Mouse (Mus musculus) forebrain, embryonic 14.5 days (tissue): ENCODE data around the gene Msi1. TPM values are rescaled to one million over a fixed set of nuclear protein-coding genes. Genes with fewer than 3 reads are reported as not detected.

ENCODE experiments used
- ATAC-seq: fragments of 200-750 bp; cut with Nextera tagmentation; 2 replicates; pipeline ENCODE4 v1.8.0; 2017; ENCODE audit warnings: mild to moderate bottlenecking, moderate library complexity
- DNase-seq: peaks from one replicate; pipeline ENCODE4 v3.0.0-alpha.2; 2015; ENCODE audit warnings: low spot score
- H3K27ac ChIP-seq: fragments of 300-500 bp; sonication (generic); 2 replicates; pipeline ENCODE4 v1.5.1; 2014; ENCODE audit warnings: low read depth, mild to moderate bottlenecking, control low read depth, low read length, moderate library complexity
- H3K27me3 ChIP-seq: fragments of 300-500 bp; sonication (generic); replicated peaks from 2 replicates; pipeline ENCODE4 v1.6.1; 2014; ENCODE audit warnings: low read length, control low read depth, mixed read lengths; ENCODE audit not compliant: control insufficient read depth, insufficient read depth
- H3K36me3 ChIP-seq: fragments of 300-500 bp; sonication (generic); 2 replicates; pipeline ENCODE4 v1.6.1; 2014; ENCODE audit warnings: low read length, control low read depth; ENCODE audit not compliant: control insufficient read depth, insufficient read depth
- H3K4me1 ChIP-seq: fragments of 300-500 bp; sonication (generic); 2 replicates; pipeline ENCODE4 v1.6.1; 2014; ENCODE audit warnings: antibody characterized with exemption, low read length, control low read depth; ENCODE audit not compliant: control insufficient read depth, insufficient read depth
- H3K4me2 ChIP-seq: fragments of 300-500 bp; sonication (generic); 2 replicates; pipeline ENCODE4 v1.6.1; 2014; ENCODE audit warnings: mild to moderate bottlenecking, control low read depth, low read length
- H3K4me3 ChIP-seq: fragments of 300-500 bp; sonication (generic); 2 replicates; pipeline ENCODE4 v1.5.1; 2014; ENCODE audit warnings: low read depth, low read length, control low read depth
- H3K9ac ChIP-seq: fragments of 300-500 bp; sonication (generic); 2 replicates; pipeline ENCODE4 v1.6.1; 2014; ENCODE audit warnings: mild to moderate bottlenecking, low read length, control low read depth, moderate library complexity
- H3K9me3 ChIP-seq: fragments of 300-500 bp; sonication (generic); replicated peaks from 2 replicates; pipeline ENCODE4 v1.6.1; 2016; ENCODE audit warnings: low read length, control low read depth, mixed read lengths; ENCODE audit not compliant: control insufficient read depth
- WGBS: fragments of 180-500 bp; shearing (Covaris S2); extraction: QIAGEN DNeasy Blood & Tissue Kit; methylation state at CpG from one replicate; pipeline ENCODE4 v1.1.7; 2014; 5-methylcytosine and 5-hydroxymethylcytosine counted together
- polyA plus RNA-seq: library from polyadenylated mRNA; unstranded; fragments of >200 nt; fragmentation: Nextera tagmentation; extraction: Ambion mirVana; gene quantifications from 2 replicates; pipeline ENCODE4 v1.2.1, GENCODE M21; 2014

The Msi1 gene
- polyA plus RNA-seq, 1 experiment from 2014 or later = 63.3 TPM

- H3K4me3 ChIP-seq = no peak overlapping the region
- H3K27me3 ChIP-seq = no peaks in the 10 kb centered on the region
- no peaks in the 10 kb centered on the region for H3K9me3 ChIP-seq
- peak overlapping the region; percentile 44 for H3K4me2 ChIP-seq
- WGBS = 6% methylated on average over 17 of the region's 17 CpGs
- H3K27ac ChIP-seq = peak overlapping the region; percentile 96
- no peaks in the 10 kb centered on the region for H3K36me3 ChIP-seq
- peak; percentile 48 for ATAC-seq
- peaks cover 18% of the 10 kb centered on the region for H3K4me1 ChIP-seq
- peak overlapping the region; percentile 64 for H3K9ac ChIP-seq
- no peak for DNase-seq
Observed at GRCm38 (mm10) chr5:115403436-115404140, 25.8 kb upstream of the Msi1 start.

GRCm38 (mm10) chr5:115404241-115404794 is 25.1 kb upstream of the Msi1 start:
- H3K4me1 ChIP-seq = peaks cover 13% of the 10 kb centered on the region
- H3K9me3 ChIP-seq = no peaks in the 10 kb centered on the region
- no peaks in the 10 kb centered on the region for H3K27me3 ChIP-seq
- no peaks in the 10 kb centered on the region for H3K36me3 ChIP-seq
- H3K27ac ChIP-seq = peak overlapping the region; percentile 96
- H3K4me2 ChIP-seq = peak overlapping the region; percentile 44
- peak overlapping the region; percentile 64 for H3K9ac ChIP-seq
- peak overlapping the region; percentile 3; the same call in 1 of the 2 replicates for H3K4me3 ChIP-seq
- DNase-seq (peak; percentile 92), ATAC-seq (peak; percentile 81)
- under 1% methylated on average over 18 of the region's 18 CpGs for WGBS

DNA sequence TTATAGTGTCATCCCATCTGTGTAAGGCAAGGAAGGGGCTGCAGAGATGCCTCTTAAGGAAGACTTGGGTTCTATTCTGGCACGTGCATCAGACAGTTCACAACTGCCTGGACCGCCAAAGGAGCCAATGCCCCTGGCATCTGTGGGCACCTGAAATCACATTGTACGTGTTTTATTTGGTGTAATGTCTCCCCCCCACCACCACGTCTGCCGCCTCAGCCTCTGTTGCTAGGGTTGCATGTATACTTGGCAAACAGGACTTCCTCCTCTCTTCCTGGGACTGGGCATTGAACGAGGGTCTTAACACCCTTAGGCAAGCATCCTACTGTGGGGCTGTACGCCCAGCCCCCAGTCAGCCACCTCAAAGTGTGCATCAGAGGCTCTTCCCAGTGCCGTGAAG is 24.2 kb upstream of the Msi1 start:
- Histone ChIP-seq H3K4me1 (peaks cover 12% of the 10 kb centered on the region), H3K4me2 (no peak overlapping the region), H3K36me3 (no peaks in the 10 kb centered on the region), H3K9me3 (no peaks in the 10 kb centered on the region), H3K27me3 (no peaks in the 10 kb centered on the region), H3K9ac (no peak overlapping the region), H3K27ac (peak overlapping the region; percentile 96), H3K4me3 (no peak overlapping the region)
- no peak for ATAC-seq
- 14% methylated on average over 7 of the region's 8 CpGs for WGBS
- peak; percentile 39 for DNase-seq

- Histone ChIP-seq H3K4me1 (peaks cover 12% of the 10 kb centered on the region), H3K4me2 (no peak overlapping the region), H3K27ac (no peak overlapping the region), H3K4me3 (no peak overlapping the region), H3K9ac (no peak overlapping the region), H3K27me3 (no peaks in the 10 kb centered on the region), H3K36me3 (no peaks in the 10 kb centered on the region), H3K9me3 (no peaks in the 10 kb centered on the region)
- 44% methylated on average over 9 of the region's 9 CpGs for WGBS
- no peak for ATAC-seq
- no peak for DNase-seq
Observed at GRCm38 (mm10) chr5:115408110-115408509, 21.3 kb upstream of the Msi1 start.

DNA sequence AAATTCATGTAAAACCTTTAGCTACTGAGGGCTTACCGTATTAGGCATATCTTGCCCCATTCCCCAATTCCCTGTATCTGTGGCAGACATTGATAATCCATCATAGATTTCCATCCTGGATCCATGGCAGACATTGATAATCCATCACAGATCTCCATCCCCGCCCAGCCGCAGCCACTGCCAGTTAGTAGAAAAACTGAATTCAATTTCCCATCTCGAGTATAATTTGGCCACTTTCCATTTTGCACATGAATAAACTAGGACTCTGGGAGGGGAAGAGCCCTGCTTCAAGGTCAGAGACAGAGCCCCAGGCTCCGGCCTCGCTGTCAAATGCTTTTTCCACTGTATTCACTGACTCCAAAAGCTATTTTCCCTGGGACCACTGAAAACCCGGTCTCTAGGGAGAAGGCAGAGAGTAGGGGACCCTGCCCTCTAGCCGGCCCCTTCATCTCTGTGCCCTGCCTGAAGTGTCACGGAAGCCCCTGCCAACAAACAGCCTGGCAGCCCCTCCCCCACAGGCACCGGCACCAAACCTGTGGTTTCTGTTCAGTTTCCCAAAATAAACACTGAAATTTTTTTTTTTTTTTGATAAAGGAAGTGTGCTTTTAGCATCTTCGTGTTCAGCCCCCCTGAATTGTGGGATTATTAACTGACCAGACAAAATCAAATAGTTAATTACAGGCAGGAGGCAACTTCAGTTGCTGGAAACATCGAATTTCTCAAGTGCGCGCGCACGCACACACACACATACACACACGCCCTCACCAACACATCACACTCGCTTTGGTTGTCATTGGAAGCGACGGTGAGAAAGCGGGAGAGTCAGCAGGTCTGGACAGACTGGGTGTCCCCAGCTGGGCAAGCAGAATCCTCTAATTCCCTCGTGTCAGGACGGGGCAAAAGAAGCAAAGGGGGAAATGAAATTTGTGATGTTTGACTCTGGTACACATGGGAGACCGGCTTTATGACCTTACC is 14.0 kb upstream of the Msi1 start:
- Histone ChIP-seq H3K9me3 (no peaks in the 10 kb centered on the region), H3K4me1 (peaks cover 4% of the 10 kb centered on the region; the same call in 1 of the 2 replicates), H3K4me3 (peak overlapping the region; percentile 21), H3K9ac (peak overlapping the region; percentile 45; the same call in 1 of the 2 replicates), H3K4me2 (peak overlapping the region; percentile 48), H3K27me3 (no peaks in the 10 kb centered on the region), H3K27ac (peak overlapping the region; percentile 52; the same call in 1 of the 2 replicates), H3K36me3 (no peaks in the 10 kb centered on the region)
- DNase-seq (peak; percentile 64), ATAC-seq (peak; percentile 20)
- WGBS = 59% methylated on average over 24 of the region's 24 CpGs

DNA sequence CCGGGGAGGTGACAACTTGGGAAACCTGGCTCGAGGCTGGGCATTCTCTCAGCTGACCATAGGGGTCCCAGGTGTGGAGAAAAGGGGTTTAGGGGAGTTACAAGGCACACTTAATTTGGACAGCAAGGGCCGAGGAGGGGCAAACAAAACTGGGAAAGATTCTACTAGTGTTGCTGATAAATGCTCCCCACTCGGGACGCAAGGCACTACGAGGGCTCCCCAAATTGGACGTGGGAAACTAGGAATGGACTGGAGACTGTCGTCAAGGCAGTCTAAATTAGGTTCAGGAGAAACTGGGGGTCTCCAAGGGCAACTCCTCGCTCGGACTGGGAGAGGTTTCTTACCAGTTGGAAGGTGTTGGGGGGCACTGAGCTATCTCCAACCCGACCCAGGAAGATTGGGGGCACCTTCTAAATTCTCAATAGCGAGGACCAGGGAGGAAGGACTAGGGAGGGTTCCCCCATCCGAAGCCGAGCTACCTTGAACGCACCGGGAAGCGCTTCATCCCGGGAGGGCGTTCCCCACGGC is 504 bp upstream of the Msi1 start:
- H3K4me3 ChIP-seq = peak overlapping the region; percentile 99
- H3K36me3 ChIP-seq = peaks cover 13% of the 10 kb centered on the region
- H3K4me2 ChIP-seq = peak overlapping the region; percentile 94
- ATAC-seq = no peak
- WGBS = under 1% methylated on average over 20 of the region's 20 CpGs
- no peaks in the 10 kb centered on the region for H3K27me3 ChIP-seq
- peak overlapping the region; percentile 100 for H3K27ac ChIP-seq
- no peaks in the 10 kb centered on the region for H3K9me3 ChIP-seq
- peak overlapping the region; percentile 100 for H3K9ac ChIP-seq
- no peak for DNase-seq
- peaks cover 29% of the 10 kb centered on the region for H3K4me1 ChIP-seq

GRCm38 (mm10) chr5:115430187-115430960 is 975 bp downstream of the Msi1 start:
- peak overlapping the region; percentile 100 for H3K9ac ChIP-seq
- H3K4me1 ChIP-seq = peaks cover 44% of the 10 kb centered on the region
- H3K27ac ChIP-seq = peak overlapping the region; percentile 100
- peak overlapping the region; percentile 94 for H3K4me2 ChIP-seq
- 1% methylated on average over 62 of the region's 73 CpGs for WGBS
- H3K36me3 ChIP-seq = peaks cover 28% of the 10 kb centered on the region
- H3K9me3 ChIP-seq = no peaks in the 10 kb centered on the region
- ATAC-seq (peak; percentile 10; the same call in 1 of the 2 replicates), DNase-seq (no peak)
- H3K27me3 ChIP-seq = no peaks in the 10 kb centered on the region
- peak overlapping the region; percentile 99 for H3K4me3 ChIP-seq
